Mouse (Mus musculus) embryo, embryonic 11.5 days (tissue): Measurements from ENCODE around the gene Cep68.
"Not testable (repeated sequence)": the region's sequence is repeated elsewhere in the genome, so short reads cannot be mapped to it uniquely, and the experiment has no call there.

Experiments
- DNase-seq: peaks from one replicate; pipeline ENCODE4 v3.0.0-alpha.2; 2012; ENCODE audit warnings: low read depth, low spot score

Gene Cep68

DNA sequence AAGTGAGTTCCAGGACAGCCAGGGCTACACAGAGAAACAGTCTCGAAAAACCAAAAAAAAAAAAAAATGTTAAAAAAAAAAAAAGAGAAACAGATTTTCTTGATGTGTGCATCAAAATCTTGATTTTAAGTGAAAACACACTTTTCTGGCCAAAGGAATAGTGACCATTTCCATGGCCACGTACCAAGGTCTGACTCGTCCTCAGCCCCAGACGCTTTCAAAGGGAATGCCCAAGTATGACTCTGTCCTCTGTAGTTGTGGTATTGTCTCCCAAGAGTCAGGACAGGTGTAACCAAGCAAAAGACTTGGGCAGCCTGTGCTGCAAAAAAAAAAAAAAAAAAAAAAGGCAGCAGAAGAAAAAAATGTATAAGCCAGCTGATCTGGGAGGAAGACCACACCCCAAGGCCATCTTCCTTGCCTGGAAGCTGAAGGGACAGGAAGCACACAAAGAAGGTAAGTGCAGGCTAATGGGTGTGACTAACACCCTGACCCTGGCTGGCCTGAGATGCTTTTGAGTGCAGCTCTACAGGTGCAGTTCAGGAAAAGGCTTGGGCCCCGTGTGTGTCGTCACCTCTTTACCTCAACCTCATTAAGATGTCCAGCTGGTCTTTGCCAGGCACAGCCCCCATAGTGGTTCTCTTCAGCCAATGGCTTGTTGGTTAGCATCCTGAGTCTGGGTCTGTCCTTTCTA, 6.7 kb downstream of the Cep68 start:
- no peak for DNase-seq

- DNase-seq = no peak
Observed at GRCm38 (mm10) chr11:20241311-20241710, 7.9 kb downstream of the Cep68 start.

- no peak for DNase-seq
Observed at GRCm38 (mm10) chr11:20240331-20240730, 8.9 kb downstream of the Cep68 start.

DNA sequence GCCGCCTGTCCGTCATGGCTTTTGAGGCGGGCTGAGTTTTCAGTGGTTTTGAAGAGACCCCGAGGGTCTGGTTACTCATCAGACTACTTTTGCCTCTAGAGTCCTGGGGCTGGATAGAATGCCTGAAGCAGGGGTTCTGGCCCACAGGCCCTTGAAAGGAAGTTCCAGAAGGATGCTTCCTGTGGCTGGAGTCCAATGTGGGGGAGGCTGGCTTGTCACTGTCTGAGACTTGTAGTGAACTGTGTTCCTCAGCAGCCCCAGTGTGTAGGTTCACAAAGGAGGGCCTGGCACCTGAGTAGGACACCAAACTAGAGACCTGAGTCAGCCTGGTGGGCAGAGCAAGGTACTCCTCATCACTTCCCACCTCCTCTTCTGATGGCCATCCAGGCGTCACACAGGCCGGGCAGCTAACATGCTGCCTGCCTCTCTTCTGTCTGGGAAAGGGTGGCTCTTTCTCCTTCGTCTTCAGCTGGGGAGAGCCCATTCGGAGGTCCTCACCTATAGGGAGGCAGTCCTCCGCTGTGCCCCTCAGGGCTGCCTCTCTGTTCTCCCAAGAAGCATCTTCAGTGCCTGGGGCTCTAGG, 9.9 kb downstream of the Cep68 start:
- DNase-seq = no peak

DNA sequence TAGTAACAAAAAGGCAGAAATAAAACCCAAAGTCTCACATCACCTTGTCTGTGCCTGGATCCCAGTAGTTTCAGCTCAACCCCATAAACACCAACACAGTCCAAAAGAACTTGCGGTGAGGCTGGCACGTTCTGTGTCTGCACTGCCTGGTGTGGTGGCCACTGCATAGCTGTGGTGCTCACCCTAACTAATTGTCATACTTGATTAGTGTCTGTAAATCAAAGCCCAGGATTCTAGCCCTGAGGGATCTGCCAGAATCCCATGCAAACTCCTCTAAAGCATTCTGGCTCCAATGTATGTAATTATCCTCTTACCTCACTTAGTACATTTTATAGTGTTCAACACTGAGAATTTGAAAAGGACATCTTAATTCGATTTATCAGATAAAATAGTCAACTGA, 11.3 kb downstream of the Cep68 start:
- DNase-seq = no peak

DNA sequence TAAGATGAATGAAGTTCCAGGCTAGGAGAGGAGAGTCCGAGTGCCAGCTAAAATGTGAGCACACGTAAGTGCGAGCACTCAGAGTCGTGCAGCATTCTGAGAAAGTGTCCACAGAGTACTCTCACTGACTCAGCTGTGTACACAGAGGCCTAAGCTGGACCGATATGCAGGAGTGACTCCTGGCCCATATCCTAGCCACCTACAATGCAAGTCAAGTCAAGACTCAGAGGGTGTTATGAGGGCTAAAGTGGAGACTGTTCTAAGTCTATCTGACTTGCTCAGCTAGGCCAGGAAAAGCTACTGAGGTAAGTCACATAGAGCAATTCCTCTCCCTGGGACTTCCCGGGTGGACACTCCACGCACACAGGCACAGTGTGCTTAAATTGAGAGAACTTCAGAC, 12.2 kb downstream of the Cep68 start:
- no peak for DNase-seq

- DNase-seq = no peak
Observed at GRCm38 (mm10) chr11:20234233-20234632, 15.0 kb downstream of the Cep68 start.

DNA sequence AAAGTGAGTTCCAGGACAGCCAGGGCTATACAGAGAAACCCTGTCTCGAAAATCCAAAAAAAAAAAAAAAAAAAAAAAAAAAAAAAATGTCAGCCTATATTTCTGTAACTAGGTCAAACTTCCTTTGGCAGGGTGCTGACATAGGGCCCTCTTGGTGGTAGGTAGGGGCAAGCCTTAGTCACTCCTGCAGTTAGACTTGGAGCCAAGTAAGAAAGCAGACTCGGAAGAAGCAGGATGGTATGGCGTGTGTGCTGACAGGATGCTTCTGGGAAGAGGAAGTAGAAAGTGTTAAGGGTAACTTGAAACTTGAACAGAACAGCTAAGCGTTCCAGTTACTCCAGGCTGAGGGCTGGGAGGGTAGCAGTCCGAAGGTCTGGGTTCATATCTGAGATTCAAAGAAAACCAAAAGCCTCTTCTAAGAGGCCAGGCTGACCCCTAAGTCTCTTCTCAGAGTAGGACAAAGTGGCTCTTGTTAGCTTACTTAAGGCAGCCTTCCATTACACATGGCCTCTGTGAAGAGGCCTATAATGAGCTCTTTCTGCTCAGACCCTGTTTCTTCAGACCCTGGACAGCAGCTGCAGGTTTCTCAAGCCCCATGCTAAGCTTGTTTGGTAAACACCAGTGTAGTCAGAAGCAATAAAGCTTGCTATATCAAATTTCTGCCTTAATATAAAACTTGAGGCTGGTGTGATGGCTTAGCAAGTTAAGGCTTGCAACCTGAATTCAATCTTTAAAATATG, 17.0 kb downstream of the Cep68 start:
- DNase-seq = no peak

DNA sequence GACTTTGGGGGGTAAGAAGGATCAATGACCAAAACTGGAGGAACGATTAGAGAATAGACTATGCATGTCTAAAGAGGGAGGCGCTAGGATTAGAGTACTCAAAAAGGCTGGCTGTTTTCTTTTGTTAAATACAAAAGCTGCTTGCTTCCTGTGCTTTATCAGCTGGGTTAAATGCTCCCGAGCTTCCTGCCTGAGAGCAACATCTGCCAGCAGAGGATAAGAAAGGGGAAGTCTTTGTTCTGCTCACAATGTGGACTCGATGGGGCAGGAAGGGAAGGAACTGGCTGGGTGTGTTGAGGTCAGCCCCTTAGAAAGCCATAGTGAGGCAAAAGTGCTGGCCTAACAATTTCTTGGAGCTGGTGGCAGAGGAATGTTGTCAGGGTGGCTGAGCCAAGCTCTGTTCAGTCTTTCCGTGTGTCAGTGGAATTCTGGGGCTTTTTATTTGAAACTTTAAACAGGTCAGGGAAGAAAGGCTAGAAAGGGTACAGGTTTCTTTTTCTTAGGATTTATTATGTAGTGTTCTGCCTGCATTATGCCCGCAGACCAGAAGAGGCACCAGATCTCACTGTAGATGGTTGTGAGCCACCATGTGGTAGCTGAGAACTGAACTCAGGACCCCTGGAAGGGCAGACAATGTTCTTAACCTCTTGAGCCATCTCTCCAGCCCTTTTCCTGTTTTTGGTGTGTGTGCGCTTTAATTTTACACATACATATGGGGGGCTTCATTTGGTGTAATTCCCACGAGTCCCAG, 17.9 kb downstream of the Cep68 start:
- DNase-seq = no peak

DNA sequence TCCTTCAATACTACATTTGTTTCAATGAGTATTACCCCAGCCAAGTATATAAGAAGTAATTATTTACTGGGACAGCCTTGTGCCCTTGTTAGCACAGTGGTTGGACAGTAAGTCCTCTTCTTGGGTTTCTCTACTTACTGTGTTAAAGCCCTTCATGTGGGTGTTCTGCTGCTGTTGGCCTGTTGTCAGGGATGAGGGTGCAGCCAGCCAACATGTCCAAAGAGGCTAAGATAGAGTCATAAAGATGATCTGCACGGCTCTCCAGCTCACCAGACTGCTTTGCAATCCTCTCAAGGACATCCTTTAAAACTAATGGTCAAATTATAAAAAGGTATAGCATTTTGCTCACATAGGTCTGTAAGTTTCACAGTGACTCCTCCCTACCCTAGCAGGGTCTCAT, 18.9 kb downstream of the Cep68 start:
- no peak for DNase-seq

DNA sequence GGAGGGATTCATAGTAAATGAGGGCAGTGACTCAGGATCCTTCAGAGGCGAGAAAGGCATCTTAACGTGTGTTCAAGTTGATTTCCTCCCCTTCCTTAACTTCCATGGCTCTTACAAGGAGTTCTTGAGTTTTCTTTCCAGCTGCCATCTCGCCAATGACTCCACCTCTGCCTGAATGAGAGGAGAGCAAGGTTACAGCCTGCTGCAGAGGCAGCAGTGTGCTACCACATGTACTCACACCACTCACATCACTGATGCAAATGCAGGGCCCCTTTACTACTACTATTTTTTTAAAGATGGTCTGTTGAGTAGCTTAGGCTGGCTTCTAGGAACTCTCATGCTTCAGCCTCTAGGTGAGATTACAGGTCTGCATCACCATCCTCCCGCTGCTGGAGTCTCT, 19.9 kb downstream of the Cep68 start:
- no peak for DNase-seq

- DNase-seq = no peak
Observed at GRCm38 (mm10) chr11:20228666-20229065, 20.6 kb downstream of the Cep68 start.

DNA sequence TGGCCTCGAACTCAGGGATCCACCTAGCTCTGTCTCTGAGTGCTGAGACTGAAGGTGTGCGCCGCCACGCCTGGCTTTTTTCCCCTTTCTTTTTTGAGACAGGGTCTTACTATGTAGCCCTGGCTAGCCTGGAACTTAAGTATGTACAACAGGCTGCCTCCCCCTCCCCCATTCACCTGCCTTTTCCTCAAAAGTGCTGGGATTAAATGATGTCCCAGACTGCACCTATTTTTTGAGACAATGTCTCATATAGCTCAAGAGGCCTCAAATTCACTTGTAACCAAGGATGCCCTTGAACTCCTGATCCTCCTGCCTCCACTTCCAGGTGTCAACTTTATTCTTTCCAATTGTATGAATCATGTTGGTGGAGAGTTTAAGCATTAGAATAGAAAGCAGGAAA, 23.3 kb downstream of the Cep68 start:
- no peak for DNase-seq

- no peak for DNase-seq
Observed at GRCm38 (mm10) chr11:20224196-20224595, 25.0 kb downstream of the Cep68 start.

DNA sequence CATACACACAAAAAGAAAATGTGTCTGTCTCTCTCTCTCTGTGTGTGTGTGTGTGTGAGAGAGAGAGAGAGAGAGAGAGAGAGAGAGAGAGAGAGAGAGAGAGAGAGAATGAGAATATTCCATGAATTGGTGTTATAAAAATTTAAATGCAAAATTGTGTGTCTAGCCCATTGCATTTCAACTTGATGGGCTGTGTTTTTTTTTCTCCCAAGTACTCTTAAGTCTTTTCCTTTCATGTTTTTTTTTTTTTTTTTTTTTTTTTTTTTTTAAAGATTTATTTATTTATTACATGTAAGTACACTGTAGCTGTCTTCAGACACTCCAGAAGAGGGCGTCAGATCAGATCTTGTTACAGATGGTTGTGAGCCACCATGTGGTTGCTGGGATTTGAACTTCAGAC, 27.6 kb downstream of the Cep68 start:
- DNase-seq = not testable (repeated sequence)

DNA sequence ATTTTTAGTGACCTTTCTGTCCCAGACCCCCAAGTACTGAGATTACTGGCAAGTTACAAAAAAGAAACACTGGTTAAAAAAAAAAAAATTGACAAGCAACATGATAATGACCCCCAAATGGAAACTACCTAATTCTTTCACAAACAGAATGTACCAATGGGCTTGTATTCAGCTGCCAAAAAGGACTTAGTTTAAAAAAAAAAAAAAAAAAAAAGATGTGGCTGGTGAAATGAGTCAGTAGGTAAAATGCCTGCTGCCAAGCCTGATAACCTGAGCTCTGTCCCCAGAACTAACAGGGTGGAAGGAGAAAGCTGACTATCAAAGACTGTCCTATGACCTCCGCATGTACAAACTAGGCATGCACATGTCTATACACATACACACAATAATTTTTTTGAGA, 32.0 kb downstream of the Cep68 start:
- no peak for DNase-seq

DNA sequence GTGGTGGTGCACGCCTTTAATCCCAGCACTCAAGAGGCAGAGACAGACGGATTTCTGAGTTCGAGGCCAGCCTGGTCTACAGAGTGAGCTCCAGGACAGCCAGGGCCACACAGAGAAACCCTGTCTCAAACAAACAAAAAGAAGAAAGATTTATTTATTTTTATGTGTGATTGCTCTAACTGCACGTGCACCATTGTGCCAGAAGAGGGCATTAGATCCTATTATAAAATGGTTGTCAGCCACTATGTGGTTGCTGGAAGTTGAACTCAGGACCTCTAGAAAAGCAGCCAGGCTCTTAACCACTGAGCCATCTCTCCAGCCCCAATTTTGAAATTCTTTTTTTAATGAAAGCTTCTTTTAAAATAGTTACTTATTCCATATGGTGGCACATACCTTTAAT, 32.8 kb downstream of the Cep68 start:
- no peak for DNase-seq

DNA sequence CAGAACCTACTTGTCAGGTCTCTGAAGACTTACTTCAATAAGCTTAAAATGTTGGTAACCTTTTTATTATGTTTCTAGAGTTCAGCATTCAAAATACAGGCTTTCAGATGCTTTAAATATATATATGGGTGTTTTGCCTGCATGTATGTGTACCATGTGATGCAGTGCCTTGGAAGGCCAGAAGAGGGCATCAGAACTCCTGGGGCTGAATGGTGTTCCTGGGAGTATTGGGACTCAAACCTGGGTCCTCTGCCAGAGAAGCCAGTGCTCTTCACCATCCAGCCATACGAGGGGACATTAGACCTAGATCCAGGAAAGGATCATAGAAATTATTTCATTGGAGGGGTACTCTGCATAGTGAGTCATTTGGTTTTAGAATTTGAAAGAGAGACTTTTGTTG, 34.5 kb downstream of the Cep68 start:
- DNase-seq = no peak

DNA sequence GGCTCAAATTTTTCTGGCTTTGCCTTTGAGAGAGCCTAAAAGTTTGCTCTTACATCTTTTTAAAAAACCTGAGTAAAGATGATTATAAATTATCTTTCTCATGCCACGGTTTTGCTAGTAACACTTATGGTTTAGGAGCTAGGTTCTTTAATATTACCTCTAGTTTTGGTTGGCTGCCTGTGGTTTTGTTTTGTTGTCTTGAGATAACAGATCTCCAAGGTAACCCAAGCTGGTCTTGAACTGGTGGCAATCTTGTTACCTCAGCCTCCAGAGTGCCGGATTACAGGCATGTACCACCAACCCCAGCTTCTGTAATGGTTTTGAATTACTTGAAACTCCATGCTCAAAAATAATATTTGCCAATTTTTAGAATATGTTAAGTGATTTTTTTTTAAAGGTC, 37.4 kb downstream of the Cep68 start:
- no peak for DNase-seq

GRCm38 (mm10) chr11:20207589-20207988, 41.6 kb downstream of the Cep68 start:
- DNase-seq = no peak

DNA sequence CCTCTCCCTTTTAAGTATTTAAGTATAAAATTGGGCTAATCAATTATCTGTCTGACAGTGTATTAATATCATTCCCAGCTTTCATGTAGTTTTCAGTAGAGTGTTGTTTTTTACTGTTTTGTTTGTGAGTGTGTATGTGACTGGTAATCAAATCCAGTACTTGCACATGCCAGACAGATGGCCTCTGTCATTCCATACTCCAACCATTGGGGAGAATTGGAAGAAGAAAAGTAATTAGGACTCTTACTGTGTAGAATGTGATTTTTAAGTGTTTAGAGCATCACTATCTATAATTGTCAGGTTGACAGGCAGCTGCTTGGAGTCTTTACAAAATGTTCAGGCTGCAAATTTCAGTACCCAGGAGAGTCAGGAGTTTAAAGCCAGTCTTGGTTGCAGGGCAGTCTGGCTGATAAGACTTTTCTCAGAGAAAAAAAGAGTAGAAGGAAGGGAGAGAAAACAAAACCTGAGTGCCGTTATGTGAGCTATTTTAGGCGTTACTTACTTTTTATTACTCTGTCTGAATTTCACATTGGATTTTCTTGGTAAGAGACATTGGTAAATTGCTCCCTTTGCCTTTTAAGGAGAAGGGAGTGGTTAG, 42.5 kb downstream of the Cep68 start:
- no peak for DNase-seq

DNA sequence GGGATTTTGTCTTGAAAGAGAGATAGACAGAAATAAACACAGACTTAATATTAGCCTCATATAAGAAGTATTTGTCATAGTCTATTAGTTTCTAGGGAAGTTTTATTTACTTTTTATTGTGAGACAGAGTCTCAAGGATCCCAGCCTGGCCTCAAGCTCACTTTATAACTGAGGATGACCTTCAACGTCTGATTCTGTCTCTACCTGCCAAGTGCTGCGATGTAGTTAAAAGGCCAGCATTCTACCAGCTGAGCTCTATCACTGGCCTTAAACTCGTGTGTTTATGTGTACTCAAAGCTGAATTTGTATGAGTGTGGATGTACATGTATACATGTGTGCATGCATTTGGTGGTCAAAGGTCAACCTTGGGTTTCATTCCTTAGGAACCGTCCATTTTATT, 43.7 kb downstream of the Cep68 start:
- DNase-seq = no peak
